Mouse (Mus musculus): ENCODE measurements around the gene Ccdc9. TPM values are rescaled to one million over a fixed set of nuclear protein-coding genes. Genes with fewer than 3 reads are reported as not detected.
"Not testable (repeated sequence)": the region's sequence is repeated elsewhere in the genome, so short reads cannot be mapped to it uniquely, and the experiment has no call there.

Gene Ccdc9
- polyA plus RNA-seq, 1 experiment from 2014 or later: 31.0 TPM

DNA sequence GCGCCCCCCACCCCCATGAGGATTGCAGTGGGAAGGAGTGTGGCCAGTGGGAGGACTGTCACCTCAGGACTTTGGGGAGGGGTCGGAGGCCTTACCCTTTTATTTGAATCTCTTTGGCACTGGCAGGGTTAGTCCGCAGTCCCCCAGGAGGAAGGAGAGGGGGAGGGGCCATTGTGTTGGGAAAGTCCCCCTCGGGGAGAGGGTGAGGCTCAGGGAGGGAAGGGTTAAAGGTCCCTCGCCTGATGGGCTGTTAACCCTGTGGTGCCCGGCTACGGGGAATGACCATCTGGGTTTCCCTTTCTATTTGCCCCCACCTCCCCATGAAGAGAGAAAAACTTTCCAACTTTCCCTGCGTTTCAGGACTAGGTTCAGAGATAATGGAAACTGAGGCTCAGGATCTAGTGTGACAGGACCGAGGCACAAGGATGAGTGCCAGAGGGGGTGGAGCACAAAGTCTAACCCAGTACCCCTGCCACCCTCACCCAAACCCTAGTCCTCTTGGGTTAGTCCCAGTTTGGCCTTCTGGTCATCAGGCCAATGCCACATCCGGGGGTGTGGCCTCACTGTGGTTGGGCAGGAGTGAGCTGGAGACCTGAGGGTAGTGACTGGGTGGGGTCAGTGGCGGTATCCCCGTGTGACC lies 26.2 kb upstream of the Ccdc9 start:
- peak; percentile 87 for DNase-seq (ENCODE audit: low spot score)
- 2% methylated on average over 12 of the region's 12 CpGs for WGBS
- no peaks in the 10 kb centered on the region for H3K27me3 ChIP-seq (ENCODE audit: insufficient read depth, poor library complexity, severe bottlenecking)
- H3K9me3 ChIP-seq: no peaks in the 10 kb centered on the region
- H3K4me3 ChIP-seq: peak overlapping the region; percentile 94
- peak overlapping the region; percentile 98 for H3K27ac ChIP-seq
- peaks cover 79% of the 10 kb centered on the region for H3K4me1 ChIP-seq
- peaks cover 15% of the 10 kb centered on the region for H3K36me3 ChIP-seq

DNA sequence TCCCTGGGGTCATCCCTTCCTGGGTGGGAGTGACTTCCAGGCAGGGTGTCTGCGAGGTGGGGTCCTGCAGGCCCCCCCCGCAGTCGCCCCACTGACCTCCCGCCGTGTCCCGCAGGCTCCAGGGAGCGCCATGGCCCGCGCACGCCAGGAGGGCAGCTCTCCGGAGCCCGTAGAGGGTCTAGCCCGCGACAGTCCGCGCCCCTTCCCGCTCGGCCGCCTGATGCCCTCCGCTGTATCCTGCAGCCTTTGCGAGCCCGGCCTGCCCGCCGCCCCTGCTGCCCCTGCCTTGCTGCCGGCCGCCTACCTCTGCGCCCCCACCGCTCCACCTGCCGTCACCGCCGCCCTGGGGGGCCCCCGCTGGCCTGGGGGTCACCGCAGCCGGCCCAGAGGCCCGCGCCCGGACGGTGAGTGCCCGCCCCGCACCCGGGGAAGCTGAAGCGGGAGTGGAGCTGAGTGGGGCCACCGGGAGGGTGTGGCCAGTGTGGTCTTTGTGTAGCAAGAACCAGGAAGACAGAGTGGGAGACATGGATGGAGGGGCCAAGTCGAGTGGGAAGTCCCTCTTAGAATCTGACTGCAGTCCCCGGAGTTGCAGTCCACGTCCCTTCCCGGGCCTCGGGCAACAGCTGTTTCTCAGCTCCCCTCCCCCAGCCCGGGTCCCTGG lies 25.5 kb upstream of the Ccdc9 start:
- peaks cover 76% of the 10 kb centered on the region for H3K4me1 ChIP-seq
- under 1% methylated on average over 49 of the region's 49 CpGs for WGBS
- peak; percentile 79 for DNase-seq (ENCODE audit: low spot score)

DNA sequence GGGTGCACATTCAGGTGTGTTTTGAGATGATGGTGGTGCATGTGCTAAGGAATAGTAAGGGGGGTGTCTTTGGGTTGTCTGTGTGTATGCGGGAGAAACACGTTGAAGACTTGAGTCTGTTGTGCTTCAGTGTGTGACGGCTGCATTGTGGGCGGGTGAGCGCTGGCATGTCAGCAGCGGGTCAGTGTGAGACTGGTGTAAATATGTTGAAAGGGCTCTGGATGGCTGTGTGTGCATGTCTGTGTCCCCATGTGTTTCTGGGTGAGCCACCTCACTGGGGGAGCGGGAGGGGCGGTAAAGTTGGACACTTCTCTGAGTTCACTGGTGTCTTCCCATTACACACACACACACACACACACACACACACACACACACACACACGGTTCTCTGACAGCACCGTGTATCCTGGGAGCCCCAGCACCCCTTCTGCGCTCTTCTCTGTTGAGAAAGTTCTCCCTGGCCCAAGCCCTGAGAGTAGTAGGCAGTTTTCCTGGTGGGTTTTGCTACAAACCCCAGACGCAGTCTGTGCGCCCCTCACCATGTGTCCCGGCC lies 24.9 kb upstream of the Ccdc9 start:
- WGBS: 2% methylated on average over 13 of the region's 14 CpGs
- H3K4me1 ChIP-seq: peaks cover 74% of the 10 kb centered on the region
- no peaks in the 10 kb centered on the region for H3K27me3 ChIP-seq (ENCODE audit: insufficient read depth, poor library complexity, severe bottlenecking)
- H3K36me3 ChIP-seq: peaks cover 2% of the 10 kb centered on the region; the same call in 1 of the 2 replicates
- no peak for DNase-seq (ENCODE audit: low spot score)
- peak overlapping the region; percentile 94 for H3K4me3 ChIP-seq
- H3K27ac ChIP-seq: peak overlapping the region; percentile 98
- no peaks in the 10 kb centered on the region for H3K9me3 ChIP-seq

More for the DNA sequence above, 25.5 kb upstream of the Ccdc9 start:
- Histone ChIP-seq H3K4me3 (peak overlapping the region; percentile 94), H3K27me3 (ENCODE audit: insufficient read depth, poor library complexity, severe bottlenecking) (no peaks in the 10 kb centered on the region), H3K9me3 (no peaks in the 10 kb centered on the region), H3K27ac (peak overlapping the region; percentile 98), H3K36me3 (peaks cover 8% of the 10 kb centered on the region)

- H3K27ac ChIP-seq: peak overlapping the region; percentile 98
- peaks cover 74% of the 10 kb centered on the region for H3K4me1 ChIP-seq
- H3K9me3 ChIP-seq: no peaks in the 10 kb centered on the region
- WGBS: under 1% methylated on average over 31 of the region's 31 CpGs
- H3K4me3 ChIP-seq: peak overlapping the region; percentile 94
- no peaks in the 10 kb centered on the region for H3K27me3 ChIP-seq (ENCODE audit: insufficient read depth, poor library complexity, severe bottlenecking)
- peak; percentile 77 for DNase-seq (ENCODE audit: low spot score)
- H3K36me3 ChIP-seq: no peaks in the 10 kb centered on the region
Measured at GRCm38 (mm10) chr7:16310521-16311452, 24.2 kb upstream of the Ccdc9 start.

GRCm38 (mm10) chr7:16310020-16310520 lies 23.5 kb upstream of the Ccdc9 start:
- no peaks in the 10 kb centered on the region for H3K27me3 ChIP-seq (ENCODE audit: insufficient read depth, poor library complexity, severe bottlenecking)
- peak overlapping the region; percentile 98 for H3K27ac ChIP-seq
- H3K4me1 ChIP-seq: peaks cover 68% of the 10 kb centered on the region
- peak; percentile 91 for DNase-seq (ENCODE audit: low spot score)
- peak overlapping the region; percentile 94 for H3K4me3 ChIP-seq
- H3K9me3 ChIP-seq: no peaks in the 10 kb centered on the region
- no peaks in the 10 kb centered on the region for H3K36me3 ChIP-seq
- WGBS: under 1% methylated on average over 53 of the region's 56 CpGs

DNA sequence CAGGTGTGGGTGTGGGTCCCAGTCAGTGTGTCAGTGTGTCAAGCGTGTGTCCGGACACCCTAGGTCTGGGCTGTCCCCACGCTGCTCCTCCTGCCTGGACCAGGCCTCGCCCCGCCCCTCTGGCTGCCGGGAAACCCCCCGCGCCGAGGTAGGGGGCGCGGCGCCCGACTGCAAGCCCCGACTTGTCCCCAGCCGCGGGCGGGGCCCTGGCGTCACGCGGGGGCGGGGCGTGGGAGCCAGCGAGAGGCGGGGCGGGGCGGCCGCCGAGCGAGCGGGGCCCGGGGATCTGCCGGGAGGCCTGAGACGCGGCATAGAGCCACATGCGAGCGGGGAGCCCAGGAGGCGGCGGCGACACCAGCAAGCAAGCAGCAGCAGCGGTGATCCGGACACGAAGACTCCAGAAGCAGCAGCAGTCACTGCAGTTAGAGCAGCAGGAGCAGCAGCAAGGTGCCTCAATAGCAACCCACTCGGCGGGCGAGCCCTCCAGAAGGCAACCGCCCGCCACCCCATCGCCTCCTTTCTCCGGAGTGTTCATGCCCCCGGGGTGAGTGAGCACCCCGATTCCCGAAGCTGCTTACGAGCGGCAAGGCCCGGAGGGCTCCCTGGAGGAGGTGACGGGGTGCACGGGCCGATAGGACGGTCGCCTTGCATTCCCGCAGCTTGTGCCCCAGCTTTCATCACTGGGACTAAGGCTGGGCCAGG lies 22.9 kb upstream of the Ccdc9 start:
- peak overlapping the region; percentile 94 for H3K4me3 ChIP-seq
- H3K27ac ChIP-seq: peak overlapping the region; percentile 98
- peak; percentile 90 for DNase-seq (ENCODE audit: low spot score)
- H3K36me3 ChIP-seq: no peaks in the 10 kb centered on the region
- no peaks in the 10 kb centered on the region for H3K9me3 ChIP-seq
- H3K27me3 ChIP-seq (ENCODE audit: insufficient read depth, poor library complexity, severe bottlenecking): no peaks in the 10 kb centered on the region
- peaks cover 62% of the 10 kb centered on the region for H3K4me1 ChIP-seq
- WGBS: under 1% methylated on average over 57 of the region's 61 CpGs

DNA sequence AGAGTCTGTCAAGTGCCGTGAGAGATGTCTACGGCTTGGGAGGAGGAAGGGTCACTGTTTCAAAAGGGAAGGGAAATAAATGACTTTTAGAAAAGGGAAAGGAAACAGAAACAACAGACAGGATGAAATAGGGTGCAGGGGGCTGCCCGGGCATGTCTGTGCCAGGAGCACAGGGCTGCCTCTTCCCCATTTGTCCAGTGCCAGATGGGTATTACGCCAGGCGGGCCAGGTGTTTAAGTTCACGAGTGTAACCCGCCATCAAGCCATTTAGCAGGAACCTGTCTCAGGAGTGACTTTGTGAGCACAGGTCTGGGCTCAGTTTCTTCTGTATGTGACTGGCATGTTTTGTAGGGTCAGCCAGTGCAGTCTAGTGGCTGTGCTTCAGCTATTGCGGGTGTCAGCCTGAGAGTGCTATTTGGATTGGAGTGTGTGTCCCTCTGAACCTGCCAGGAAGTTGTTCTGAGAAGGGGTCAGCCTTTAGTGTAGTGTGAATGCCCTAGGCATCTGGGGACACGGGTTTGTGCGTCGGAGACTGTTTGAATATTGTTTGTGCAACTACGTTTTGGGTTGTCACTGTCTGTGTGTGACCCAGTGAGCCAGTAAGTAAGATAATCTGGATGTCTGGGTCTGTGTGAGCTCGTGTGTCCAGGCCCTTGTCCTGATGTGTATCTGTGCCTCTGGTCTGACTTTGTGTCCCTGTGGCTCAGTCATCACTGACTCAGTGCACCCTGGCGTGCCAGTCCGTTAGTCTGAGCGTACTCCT lies 22.1 kb upstream of the Ccdc9 start:
- peaks cover 55% of the 10 kb centered on the region for H3K4me1 ChIP-seq
- no peaks in the 10 kb centered on the region for H3K9me3 ChIP-seq
- 46% methylated on average over 16 of the region's 16 CpGs for WGBS
- H3K27ac ChIP-seq: peak overlapping the region; percentile 98
- peak; percentile 75 for DNase-seq (ENCODE audit: low spot score)
- H3K36me3 ChIP-seq: no peaks in the 10 kb centered on the region
- H3K4me3 ChIP-seq: peak overlapping the region; percentile 94
- H3K27me3 ChIP-seq (ENCODE audit: insufficient read depth, poor library complexity, severe bottlenecking): no peaks in the 10 kb centered on the region

DNA sequence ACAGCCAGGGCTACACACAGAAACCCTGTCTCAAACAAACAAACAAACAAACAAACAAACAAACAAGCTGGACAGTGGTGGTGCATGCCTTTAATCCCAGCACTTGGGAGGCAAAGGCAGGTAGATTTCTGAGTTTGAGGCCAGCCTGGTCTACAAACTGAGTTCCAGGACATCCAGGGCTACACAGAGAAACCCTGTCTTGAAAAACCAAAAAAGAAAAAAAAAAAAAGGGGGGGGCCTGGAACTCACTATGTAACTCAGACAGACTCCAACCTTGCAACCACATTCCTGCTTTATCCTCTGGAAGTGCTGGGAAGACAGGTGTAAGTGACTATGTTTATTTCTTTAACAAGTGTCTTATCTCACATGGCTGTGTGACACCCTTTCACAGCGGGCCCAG lies 21.5 kb upstream of the Ccdc9 start, which contains the start of gene Bbc3:
Bbc3 (plus strand) TSS at position 301 of the 400 bp plus-strand sequence.
- H3K4me1 ChIP-seq: peaks cover 48% of the 10 kb centered on the region
- WGBS: 35% methylated on average over 1 of the region's 1 CpGs

GRCm38 (mm10) chr7:16307141-16307540 lies 20.5 kb upstream of the Ccdc9 start:
- H3K4me1 ChIP-seq: peaks cover 39% of the 10 kb centered on the region
- not testable (repeated sequence) for H3K4me3 ChIP-seq; H3K27me3 ChIP-seq (ENCODE audit: insufficient read depth, poor library complexity, severe bottlenecking); DNase-seq (ENCODE audit: low spot score); H3K27ac ChIP-seq; H3K36me3 ChIP-seq; H3K9me3 ChIP-seq
- WGBS: 72% methylated on average over 6 of the region's 6 CpGs

More for the DNA sequence above, 21.5 kb upstream of the Ccdc9 start, which contains the start of gene Bbc3:
- DNase-seq (ENCODE audit: low spot score); H3K27me3 ChIP-seq (ENCODE audit: insufficient read depth, poor library complexity, severe bottlenecking); H3K9me3 ChIP-seq; H3K36me3 ChIP-seq: not testable (repeated sequence)
- H3K4me3 ChIP-seq: peak within 1 kb of the TSS; percentile 94
- H3K27ac ChIP-seq: peak within 1 kb of the TSS; percentile 98

GRCm38 (mm10) chr7:16299419-16300035 lies 12.9 kb upstream of the Ccdc9 start:
- under 1% methylated on average over 52 of the region's 52 CpGs for WGBS
- Histone ChIP-seq H3K27me3 (ENCODE audit: insufficient read depth, poor library complexity, severe bottlenecking) (no peaks in the 10 kb centered on the region), H3K4me1 (peaks cover 37% of the 10 kb centered on the region), H3K9me3 (no peaks in the 10 kb centered on the region), H3K36me3 (no peaks in the 10 kb centered on the region), H3K4me3 (peak overlapping the region; percentile 62), H3K27ac (peak overlapping the region; percentile 79)
- DNase-seq (ENCODE audit: low spot score): peak; percentile 93

DNA sequence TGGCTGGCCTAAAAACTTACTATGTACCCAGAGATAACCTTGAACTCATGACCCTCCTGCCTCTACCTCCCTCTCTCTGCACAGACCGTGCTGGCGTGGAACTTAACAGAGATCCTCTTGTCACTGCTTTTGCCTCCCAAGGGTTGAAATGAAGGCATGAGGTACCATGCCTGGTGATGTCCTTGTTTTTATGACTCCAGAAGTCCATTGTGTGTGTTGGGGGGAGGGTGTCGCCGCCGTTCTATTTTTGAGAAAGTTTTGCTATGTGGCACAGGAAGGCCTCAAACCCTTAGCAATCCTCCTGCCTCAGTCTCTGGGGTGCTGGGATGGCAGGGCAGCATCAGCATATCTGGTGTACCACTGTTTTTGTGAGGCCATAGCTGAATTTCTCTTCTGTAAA lies 12.3 kb upstream of the Ccdc9 start:
- 0 out of 2 replicates have a peak overlapping the region, but pooled peaks have one; percentile 62 for H3K4me3 ChIP-seq
- H3K27me3 ChIP-seq (ENCODE audit: insufficient read depth, poor library complexity, severe bottlenecking): no peaks in the 10 kb centered on the region
- peaks cover 37% of the 10 kb centered on the region for H3K4me1 ChIP-seq
- H3K9me3 ChIP-seq: no peaks in the 10 kb centered on the region
- no peak overlapping the region; the same call in 1 of the 2 replicates for H3K27ac ChIP-seq
- no peaks in the 10 kb centered on the region for H3K36me3 ChIP-seq
- WGBS: 73% methylated on average over 5 of the region's 5 CpGs
- no peak for DNase-seq (ENCODE audit: low spot score)

Measured in heart, embryonic 10.5 days (tissue).